Mouse (Mus musculus) left cerebral cortex, postnatal 25 days (tissue): ENCODE results near the gene Nes. TPM values are rescaled to one million over a fixed set of nuclear protein-coding genes. Genes with fewer than 3 reads are reported as not detected.

Experiments
- DNase-seq, 2 experiments: peaks; one replicate each; pipeline ENCODE4 v3.0.0; 2022; ENCODE audit warnings: low spot score in 2 of 2, mixed read lengths in 1 of 2
- intact Hi-C: fragments of 180-260 bp; cut with DNase I; formaldehyde crosslinking; loops from one replicate; pipeline ENCODE4 v1.15.1; 2025
- total RNA-seq, 2 experiments: library from RNA; stranded (reverse); gene quantifications; 2 replicates each; pipeline ENCODE4 v1.2.3; 2021

Gene Nes
- total RNA-seq, 2 experiments from 2014 or later = 5.2 to 6.2 TPM

DNA sequence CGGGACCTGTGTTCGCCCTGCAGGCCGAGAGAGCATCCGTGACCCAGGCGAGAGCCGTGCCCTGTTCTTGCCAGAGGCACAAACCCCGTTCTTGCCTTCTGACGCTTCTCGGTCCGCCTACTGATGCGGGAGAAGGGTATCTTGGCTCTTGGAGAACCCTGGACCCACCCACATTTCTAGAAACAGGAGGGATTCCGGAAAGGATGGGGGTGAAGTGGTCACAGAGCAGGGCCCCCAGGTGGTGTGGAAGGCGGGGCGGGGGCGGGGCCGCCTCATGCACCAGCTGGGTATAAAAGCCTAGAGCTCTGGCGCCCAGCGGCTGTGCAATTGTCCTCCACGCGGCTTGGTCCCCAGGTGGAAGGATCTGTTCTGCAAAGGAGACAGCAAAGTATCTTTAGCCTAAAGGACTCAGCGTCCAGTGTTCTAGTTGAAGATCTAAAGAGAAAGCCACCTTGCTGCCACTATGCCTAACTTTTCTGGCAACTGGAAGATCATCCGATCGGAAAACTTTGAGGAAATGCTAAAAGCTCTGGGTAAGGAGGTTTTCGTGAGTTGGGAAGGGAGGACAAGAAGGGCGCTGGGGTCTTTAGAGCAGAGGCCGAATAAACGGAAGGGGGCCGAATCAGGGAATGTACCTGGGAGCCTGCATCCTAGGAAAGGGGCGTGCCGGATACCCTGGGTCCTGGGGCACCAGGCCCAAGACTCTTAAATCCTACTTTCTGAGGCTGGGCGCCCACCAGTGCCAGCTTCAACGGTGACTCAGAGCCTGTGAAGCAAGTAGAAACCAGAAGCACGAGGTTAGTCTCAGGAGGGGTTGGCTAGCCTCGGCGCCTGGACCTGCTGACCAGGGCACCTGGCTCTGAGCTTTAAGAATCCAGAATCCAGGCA lies 22.3 kb upstream of the Nes start, which contains the start of gene Crabp2:
TSS of gene Crabp2 (plus strand) at position 289 of the 888 bp plus-strand sequence.
- DNase-seq = peak in 1 of 2 experiments; percentile 24
- intact Hi-C loops = no loop called here

DNA sequence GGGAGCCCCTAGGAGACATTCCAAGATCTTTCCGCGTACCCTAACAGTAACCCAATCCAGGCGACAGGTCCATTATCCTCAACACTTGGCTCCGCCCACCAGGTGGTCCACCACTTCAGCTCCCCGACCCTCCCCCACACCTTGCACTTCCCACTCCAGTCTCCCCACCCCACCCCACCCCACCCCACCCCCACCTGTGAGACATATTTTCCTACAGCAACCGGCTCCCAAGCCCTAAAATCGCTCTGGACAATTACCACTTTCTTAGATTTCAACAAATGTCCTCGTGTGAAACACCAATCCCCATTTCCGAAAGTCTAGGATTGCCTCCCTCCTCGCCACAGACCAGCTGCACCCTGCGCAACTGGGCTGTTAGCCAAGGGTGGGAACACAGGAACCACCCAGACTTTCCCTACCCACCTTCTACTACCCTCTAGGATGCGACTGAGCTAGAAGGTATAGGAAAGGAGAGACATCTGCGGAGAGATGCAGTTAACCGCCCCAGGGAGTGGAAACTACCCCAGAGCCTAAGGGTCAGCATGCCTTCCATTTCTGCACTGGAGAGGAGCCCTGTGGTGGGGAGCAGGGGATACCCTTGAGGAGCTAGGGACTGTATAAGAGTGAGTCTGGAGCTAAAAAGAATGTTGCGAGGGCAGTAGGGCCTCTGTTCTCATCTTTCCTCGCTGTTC lies 21.5 kb upstream of the Nes start:
- intact Hi-C loops = no loop called here
- DNase-seq = no peak

DNA sequence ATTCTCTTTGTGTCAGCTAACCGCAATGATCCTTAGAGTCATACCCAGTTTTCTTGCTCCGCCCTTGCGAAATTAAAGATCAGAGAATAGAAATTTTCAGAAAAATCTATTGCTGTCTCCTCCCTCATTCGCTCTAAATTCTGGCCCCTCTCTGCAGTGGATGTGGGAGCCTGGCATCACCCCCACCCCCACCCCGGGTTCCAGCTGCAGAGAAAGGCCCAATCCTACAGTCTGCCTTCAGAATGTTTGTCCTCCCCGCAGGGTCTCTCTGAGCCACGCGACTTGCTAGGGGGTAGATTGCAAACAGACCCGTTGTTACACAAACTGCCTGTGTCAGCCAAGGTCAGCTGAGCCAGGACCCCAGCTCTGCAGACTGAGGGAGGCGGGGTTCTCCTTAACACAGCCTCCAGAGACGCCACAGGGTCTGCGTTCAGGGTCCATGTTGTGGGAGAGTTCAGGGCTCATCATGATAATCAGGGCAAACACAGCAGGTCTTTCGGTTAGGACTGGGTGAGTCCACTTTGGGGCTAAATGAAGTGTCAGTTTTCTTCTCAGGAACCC lies 20.8 kb upstream of the Nes start:
- no peak for DNase-seq
- intact Hi-C loops = no loop called here

DNA sequence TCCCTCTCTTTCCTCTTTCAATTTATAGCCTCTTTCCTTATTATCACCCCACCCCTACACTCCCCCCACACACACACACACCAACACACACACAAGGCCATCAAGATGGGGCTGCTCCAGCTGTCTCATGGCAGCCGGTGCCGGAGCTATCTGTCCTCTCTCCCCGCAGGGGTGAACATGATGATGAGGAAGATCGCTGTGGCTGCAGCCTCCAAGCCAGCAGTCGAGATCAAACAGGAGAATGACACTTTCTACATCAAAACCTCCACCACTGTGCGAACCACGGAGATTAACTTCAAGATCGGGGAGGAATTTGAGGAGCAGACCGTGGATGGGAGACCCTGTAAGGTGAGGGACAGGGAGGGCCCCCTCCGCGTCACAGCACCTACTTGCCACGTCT lies 18.9 kb upstream of the Nes start:
- intact Hi-C loops = no loop called here
- no peak for DNase-seq

DNA sequence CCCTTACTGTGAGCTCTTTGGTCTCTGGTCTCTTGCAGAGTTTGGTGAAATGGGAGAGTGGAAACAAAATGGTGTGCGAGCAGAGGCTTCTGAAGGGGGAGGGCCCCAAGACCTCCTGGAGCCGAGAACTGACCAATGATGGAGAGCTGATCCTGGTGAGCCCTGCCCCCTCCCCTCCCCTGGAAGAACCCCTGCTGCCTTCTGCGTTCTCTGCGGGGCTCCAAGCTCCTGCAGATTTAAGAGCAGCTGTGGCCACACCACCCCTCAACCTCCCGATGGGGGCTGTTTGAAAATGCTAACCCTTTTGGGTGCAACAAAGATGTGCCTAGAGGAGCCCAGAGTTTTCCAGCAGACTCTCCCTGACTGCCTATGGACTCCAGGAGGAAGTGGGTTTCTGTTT lies 18.4 kb upstream of the Nes start:
- no peak for DNase-seq
- intact Hi-C loops = no loop called here

DNA sequence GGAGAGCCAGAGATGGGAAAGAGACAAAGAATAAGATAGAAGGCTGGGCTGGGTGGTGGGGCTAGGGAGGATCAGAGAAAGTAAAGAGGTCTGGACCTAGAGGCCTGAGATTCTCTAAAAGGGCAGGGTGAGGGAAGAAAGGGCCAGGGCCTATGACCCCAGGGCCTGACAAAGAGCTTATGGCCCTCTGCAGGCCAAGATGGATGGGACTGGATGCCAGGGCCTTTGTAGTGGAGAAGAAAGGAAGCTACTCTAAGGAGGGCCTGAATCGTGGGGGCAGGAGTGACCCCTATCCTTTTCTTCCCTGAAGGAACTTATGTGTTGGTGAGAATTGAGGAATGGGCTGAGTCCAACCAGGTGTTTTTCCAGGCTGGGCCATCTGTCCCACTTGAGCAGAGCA lies 12.8 kb upstream of the Nes start:
- intact Hi-C loops = no loop called here

DNA sequence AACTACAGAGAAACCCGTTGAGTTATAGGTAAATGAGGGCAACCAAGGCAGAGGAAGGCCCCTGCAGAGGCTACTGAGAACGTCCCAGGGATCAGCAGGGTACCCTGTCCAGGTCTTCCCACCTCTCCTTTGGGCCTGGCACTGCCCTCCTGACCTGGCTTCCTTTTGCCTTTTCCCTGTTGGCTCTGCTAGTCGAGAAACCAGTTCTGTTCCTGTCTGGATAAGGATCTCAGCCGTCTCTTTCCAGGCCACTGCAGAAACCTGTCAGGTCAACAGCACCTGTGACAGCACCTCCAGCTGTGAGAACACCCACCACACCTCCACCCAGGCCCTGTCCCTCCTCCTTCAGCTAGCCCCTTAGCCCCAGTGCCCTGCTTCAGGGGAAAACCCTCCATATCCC lies 12.4 kb upstream of the Nes start:
- intact Hi-C loops = no loop called here
- DNase-seq = no peak

More for the DNA sequence above, 12.8 kb upstream of the Nes start:
- DNase-seq = no peak

DNA sequence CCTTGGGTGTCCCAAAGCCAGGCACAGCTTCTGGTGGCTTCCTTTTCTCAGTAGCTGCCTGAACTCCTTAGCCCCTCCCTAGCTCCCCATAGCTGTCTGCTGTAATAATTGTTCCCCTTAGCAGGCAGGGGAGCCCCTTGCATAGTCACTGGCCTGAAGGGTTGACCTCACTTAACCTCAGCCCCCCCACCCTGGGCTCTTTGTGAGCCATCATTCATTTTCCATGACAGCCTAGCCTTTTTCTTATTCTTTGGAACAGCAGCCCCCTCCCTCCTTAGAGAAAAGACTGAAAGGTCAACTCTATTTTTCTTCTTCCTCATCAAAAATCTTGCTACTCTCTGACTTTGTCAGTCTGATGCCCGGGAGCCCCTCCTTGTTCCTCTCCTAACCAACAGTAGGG lies 11.9 kb upstream of the Nes start:
- no peak for DNase-seq
- intact Hi-C loops = no loop called here

DNA sequence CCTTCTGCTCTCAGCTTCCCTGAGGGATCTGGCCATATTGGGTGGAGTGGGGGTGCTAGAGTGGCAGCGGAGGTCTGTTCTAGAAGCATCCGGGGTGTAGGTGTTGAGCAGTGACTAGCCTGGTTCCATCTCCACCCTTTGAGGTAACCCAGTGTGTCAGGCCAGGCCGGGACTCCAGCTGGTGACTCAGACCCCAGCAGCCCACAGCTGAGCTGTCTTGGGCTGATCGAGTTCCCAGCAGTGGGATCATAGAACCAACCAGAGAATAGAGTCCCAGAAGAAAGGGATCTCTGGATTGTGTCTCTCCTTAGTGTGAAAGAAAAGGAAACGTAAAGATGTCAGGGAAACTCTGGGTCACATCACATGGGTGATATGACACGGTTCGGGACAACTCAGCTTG lies 11.5 kb upstream of the Nes start:
- intact Hi-C loops = no loop called here
- DNase-seq = no peak

DNA sequence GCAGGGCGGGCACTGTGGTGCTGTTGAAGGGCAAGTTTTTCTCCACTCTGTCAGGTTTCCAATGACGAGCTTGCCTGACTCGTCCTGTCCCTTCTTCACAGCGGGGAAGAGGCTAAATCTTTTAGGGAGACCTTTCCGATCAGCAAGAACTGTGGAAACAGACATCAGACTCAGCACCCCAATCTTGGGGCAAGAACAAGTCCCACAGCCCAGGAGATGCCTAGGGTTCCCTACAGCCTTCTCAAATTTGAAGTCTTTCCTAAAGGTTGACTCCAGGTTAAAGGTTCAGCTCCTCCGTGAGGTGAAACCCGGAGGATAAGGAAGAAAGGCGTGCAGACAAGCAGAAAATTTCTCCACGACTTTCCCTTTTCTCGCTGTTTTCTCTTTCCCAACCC lies 10.7 kb upstream of the Nes start:
- intact Hi-C loops = no loop called here
- DNase-seq = no peak

DNA sequence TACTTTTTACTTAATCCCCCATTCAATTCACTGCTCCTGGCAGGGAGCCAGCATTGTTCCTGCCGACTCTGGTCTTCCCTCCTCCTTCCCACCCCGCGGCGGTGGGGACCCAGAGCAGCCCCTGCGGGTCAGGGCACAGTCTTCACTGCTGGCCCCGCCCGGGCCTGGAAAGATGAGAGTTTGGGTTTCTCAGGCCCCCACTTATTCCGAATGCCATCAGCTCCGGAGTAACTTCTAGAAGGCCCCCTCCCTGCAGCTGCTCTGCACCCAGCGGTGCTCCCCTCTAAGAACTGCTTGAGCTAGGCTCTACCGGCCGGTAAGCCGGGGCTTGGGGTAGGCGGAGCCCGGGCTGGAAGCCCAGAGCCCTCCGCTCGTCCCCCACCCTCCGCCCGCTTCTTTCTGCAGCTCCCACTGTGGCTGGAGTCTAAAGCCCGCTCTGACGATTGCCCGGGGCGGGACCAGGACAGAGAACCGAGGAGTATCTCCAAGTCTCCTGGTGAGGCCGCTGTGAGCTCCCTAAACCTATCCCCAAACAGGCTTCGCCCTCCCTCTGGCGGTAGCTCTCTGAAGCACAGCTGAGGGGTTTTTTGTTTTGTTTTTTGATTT lies 10.2 kb upstream of the Nes start:
- intact Hi-C loops = loop anchor here (1.0 kb wide), 1 partner anchor 25 kb away; no protein-coding TSS in a partner anchor
- peak; percentile 71 to 85 for DNase-seq

DNA sequence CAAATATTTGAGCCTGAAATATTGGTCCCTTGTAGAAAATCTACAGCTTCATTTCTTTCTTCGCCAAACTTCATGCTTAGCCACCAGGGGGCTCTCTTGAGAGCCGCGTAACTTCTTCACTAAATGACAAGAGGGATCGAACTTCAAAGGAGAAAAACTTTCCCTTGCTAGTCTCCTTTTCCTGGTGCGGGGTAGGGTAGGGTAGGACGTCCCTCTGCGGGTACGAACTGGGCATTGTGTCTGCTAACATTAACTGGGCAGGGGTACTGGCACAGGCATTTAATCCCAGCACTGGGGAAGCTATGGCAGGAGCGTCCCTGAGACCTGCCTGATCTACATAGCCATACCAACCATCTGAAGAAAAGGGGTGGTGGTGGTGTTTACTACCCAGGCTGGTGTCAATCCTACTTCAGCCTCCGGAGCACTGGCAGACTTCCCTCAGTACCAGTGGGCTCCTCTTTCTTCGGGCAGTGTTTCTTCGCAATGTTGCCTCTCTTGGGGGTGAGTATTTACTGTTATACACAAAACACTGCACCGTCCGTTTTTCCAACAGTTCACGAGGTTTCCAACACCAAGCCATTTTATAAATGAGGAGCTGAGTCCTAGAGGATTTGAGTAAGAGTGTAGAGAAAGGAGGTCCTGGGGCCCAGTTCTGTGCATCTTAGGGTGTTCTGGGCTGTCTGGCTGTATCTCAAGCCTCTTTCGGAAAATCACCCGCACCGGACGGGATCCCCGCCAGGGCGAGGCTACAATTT lies 517 bp upstream of the Nes start:
- intact Hi-C loops = loop anchor here (1.0 kb wide), 2 partner anchors 17 to 101 kb away; no protein-coding TSS in a partner anchor
- DNase-seq = peak; percentile 51 to 57

DNA sequence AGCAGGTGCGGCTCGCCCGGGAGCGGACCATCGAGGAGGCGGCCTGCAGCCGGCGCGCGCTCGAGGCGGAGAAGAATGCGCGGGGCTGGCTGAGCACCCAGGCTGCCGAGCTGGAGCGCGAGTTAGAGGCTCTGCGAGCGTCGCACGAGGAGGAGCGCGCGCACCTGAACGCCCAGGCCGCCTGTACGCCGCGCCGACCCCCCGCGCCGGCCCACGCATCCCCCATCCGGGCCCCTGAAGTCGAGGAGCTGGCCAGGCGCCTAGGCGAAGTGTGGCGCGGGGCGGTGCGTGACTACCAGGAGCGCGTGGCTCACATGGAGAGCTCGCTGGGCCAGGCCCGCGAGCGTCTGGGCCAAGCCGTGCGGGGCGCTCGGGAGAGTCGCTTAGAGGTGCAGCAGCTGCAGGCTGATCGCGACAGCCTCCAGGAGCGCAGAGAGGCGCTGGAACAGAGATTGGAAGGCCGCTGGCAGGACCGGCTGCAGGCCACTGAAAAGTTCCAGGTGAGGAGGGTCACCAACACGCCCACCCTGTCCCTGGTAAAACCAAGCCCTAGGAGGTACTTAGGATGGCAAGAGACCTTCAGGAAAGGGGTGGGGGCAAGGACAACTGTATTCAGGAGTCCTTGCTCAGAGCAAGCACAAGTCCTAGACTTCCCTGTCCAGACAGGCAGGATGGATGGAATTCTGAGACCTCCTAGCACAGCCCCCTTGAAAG lies 768 bp downstream of the Nes start:
- intact Hi-C loops = no loop called here
- DNase-seq = no peak

DNA sequence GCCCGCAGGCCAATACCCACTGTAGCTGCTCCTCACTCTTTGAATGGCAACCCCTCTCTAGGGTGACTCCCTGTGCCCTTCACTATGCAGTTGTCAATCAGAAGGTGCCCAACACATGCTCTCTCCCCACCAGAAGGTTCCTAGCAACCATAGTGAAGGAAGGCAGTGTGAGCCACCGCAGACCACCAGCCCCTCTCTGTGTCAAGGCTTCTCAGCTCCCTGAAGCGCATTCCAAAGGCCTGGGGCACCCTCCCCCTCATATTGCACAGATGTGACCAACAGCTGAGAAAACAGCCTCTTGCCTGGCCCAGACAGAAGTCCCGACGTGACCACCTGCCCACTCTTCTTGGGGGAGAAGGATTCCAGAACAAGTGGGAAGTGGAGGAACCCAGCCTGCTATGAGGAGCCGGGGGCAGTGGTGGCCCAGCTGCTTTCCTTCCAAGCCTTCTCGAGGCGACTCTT lies 1.4 kb downstream of the Nes start:
- intact Hi-C loops = no loop called here
- peak in 1 of 2 experiments; percentile 32 for DNase-seq

DNA sequence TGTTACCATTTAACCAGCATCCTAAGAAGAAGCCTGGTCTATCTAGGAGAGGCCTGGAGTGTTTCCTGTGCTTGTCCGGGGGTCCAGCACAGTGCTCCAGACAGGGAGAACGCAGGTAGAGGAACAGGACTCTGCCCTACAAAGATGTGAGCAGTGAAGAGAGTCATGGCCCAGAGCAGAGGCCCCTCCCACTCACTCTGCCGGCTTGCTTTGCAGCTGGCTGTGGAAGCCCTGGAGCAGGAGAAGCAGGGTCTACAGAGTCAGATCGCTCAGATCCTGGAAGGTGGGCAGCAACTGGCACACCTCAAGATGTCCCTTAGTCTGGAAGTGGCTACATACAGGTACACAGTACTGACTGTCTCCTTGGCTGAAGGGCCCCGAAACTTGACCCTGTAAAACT lies 1.9 kb downstream of the Nes start:
- intact Hi-C loops = no loop called here
- no peak for DNase-seq

DNA sequence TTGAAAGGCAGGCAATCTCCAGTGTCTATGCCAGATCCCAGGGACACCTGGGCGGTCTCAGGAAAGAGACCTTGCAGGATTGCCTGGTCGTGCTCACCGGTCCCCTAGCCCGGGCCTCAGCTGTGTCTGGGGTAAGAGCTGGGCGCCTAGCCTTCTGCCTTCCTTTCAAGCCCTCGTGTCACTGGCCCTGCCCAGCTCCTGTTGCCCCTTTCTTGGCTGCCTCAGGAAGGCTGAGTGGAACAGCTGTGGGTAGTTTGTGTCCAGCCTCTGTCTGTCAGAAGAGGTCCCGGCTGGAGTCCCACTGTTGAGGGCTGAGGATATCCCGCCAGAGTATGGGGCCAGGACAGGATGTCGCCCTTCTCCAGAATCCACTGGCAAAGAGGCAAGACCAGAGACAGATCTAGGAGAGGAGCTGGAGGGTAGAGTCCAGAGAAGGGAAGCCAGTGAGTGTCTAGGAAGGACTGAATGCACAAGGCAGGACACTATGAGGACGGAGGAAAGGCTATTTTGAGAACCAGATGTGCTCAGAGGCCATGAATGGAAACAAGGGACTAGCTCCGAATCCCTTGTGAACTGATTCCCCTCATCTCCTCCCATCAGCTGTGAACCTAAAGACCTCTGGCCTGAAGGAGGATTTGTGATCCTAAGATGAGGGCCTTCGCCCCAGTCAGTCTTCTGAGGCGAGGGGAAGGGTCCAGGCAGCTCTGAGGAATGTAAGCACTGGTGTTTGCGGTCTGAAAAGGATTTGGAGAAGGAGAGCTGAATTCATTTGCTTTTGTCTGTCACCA lies 2.9 kb downstream of the Nes start:
- DNase-seq = no peak
- intact Hi-C loops = no loop called here

DNA sequence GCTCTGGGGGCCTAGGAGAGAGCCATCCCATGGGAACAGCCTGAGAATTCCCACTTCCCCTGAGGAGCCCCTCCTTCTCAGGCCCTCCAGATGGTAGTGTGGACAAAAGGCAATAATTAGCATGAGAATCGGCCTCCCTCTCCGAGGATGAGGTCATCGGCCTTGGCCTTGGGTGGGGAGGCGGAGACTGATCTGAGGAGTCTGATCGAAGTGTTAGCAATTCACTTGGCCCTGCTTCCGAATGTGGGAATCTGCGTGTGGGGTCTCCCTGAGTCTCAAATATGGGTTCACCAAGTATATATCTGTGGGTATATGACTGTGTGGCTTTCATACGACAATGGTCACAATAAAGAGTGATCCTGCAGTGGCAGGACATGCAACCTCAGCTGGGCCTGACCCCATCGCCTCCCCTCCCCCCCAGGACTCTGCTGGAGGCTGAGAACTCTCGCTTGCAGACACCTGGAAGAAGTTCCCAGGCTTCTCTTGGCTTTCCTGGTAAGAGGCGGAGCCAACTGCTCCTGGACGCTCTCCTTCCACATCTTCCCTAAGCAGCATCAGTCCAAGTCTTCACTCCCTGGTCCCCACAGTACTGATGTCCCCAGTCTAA lies 3.6 kb downstream of the Nes start:
- intact Hi-C loops = no loop called here
- no peak for DNase-seq

DNA sequence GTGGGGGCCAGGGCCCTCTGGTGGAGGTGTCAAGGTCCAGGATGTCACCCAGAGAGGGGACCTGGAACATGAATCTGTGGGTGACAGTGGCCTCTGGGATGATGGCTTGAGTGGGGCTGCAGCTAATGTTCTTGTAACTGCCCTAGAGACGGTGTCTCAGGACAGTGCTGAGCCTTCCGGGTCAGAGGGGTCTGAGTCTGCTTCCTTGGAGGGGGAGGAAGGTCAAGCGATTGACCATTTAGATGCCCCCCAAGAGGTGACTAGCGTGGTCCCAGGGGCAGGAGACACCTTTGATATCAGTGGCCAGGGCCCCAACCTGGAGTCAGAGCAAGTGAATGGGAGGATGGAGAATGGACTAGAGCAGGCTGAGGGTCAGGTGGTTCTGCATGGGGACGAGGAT lies 8.6 kb downstream of the Nes start:
- intact Hi-C loops = no loop called here
- DNase-seq = no peak
